Mouse (Mus musculus) intestine, embryonic 14.5 days (tissue): ENCODE data around the gene Osbpl5. TPM values are rescaled to one million over a fixed set of nuclear protein-coding genes. Genes with fewer than 3 reads are reported as not detected.
A peak's percentile ranks its signal among the peaks of the same experiment; 100 is the strongest.

Experiments
- ATAC-seq: fragments of 200-750 bp; cut with Nextera tagmentation; replicated peaks from 2 replicates; pipeline ENCODE4 v1.8.0; 2017; ENCODE audit warnings: low read depth, moderate number of reproducible peaks, moderate TSS enrichment, moderate library complexity; ENCODE audit not compliant: low FRiP score, low TSS enrichment
- DNase-seq: peaks from one replicate; pipeline ENCODE4 v3.0.0-alpha.2; 2018; ENCODE audit warnings: low spot score
- H3K27ac ChIP-seq: fragments of 300-500 bp; sonication (generic); 2 replicates; pipeline ENCODE4 v1.5.1; 2014; ENCODE audit warnings: low read depth, mild to moderate bottlenecking, control low read depth
- H3K27me3 ChIP-seq: fragments of 300-500 bp; sonication (generic); replicated peaks from 2 replicates; pipeline ENCODE4 v1.6.1; 2014; ENCODE audit warnings: low read length, control low read depth; ENCODE audit not compliant: control insufficient read depth, insufficient read depth
- H3K36me3 ChIP-seq: fragments of 300-500 bp; sonication (generic); 2 replicates; pipeline ENCODE4 v1.6.1; 2014; ENCODE audit warnings: low read length, control low read depth; ENCODE audit not compliant: control insufficient read depth, insufficient read depth
- H3K4me1 ChIP-seq: fragments of 300-500 bp; sonication (generic); replicated peaks from 2 replicates; pipeline ENCODE4 v1.6.1; 2014; ENCODE audit warnings: low read length, control low read depth, mixed read lengths; ENCODE audit not compliant: control insufficient read depth, insufficient read depth
- H3K4me2 ChIP-seq: fragments of 300-500 bp; sonication (generic); 2 replicates; pipeline ENCODE4 v1.6.1; 2014; ENCODE audit warnings: low read length
- H3K4me3 ChIP-seq: fragments of 300-500 bp; sonication (generic); 2 replicates; pipeline ENCODE4 v1.5.1; 2014; ENCODE audit warnings: low read depth, low read length, control low read depth, mixed read lengths
- H3K9ac ChIP-seq: fragments of 300-500 bp; sonication (generic); 2 replicates; pipeline ENCODE4 v1.6.1; 2014; ENCODE audit warnings: mild to moderate bottlenecking, low read length
- H3K9me3 ChIP-seq: fragments of 300-500 bp; sonication (generic); 2 replicates; pipeline ENCODE4 v1.6.1; 2016; ENCODE audit warnings: low read length, control low read depth; ENCODE audit not compliant: control insufficient read depth
- WGBS: fragments of 180-500 bp; shearing (Covaris S2); extraction: QIAGEN DNeasy Blood & Tissue Kit; methylation state at CpG from one replicate; pipeline ENCODE4 v1.1.7; 2014; 5-methylcytosine and 5-hydroxymethylcytosine counted together
- polyA plus RNA-seq: library from polyadenylated mRNA; unstranded; fragments of >200 nt; fragmentation: Nextera tagmentation; extraction: Ambion mirVana; gene quantifications from 2 replicates; pipeline ENCODE4 v1.2.1, GENCODE M21; 2014

Gene Osbpl5
- 34.9 and 39.7 TPM in 2 replicates for polyA plus RNA-seq

DNA sequence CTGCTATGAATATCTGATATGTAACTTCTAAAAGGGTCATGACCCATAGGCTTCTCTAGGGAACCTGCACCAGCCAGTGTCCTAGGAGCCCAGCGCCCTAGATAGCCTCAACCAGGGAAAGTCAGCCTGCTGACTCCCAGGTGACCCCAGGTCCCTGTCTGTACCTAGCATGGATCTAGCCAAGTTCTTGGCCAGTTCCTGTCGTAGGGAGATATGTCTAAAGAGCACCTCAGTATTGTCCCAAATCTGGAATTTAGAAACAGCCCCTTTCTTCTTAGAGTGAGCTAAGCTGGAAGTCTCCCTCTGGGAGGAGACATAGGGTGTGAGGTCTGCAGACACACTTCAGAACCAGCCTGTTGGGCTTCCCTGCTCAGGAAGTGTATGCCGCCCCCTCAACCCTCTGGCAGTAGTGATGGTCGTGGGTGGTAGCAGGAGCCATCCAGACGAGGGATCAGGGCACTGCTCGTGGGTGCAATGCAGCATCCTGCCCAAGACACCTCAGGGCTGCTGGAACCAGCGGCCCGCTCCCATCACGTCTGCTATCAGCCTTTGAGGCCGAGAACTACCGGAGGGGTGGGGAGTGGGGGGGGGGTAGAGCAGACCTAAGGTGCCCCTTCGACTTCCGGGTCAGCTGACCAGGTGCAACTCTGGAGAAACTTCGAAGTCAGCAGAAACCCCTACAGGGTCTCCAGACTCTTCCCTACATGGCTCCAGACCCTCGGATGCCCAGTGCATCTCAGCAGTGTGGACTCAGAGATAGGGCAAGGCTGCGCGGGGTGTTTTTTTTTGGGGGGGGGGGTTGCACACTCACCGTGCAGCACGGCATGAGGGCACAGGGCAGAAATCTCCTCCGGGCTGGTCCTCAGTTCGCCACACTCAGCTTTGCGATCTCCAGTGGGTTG is at the start of gene Osbpl5:
Gene Osbpl5 (minus strand): TSS at position 861 of the 902 bp plus-strand sequence.
- H3K9me3 ChIP-seq: no peaks in the 10 kb centered on the region
- H3K9ac ChIP-seq: no peak within 1 kb of the TSS; the same call in 1 of the 2 replicates
- peak within 1 kb of the TSS; percentile 38 for H3K4me3 ChIP-seq
- DNase-seq: no peak
- WGBS: 25% methylated on average over 21 of the region's 22 CpGs
- H3K36me3 ChIP-seq: no peaks in the 10 kb centered on the region
- ATAC-seq: peak; percentile 30; the same call in 1 of the 2 replicates
- 0 out of 2 replicates have a peak, but pooled peaks cover 3% of the 10 kb centered on the region for H3K4me1 ChIP-seq
- peaks cover 12% of the 10 kb centered on the region; the same call in 1 of the 2 replicates for H3K27me3 ChIP-seq
- peak within 1 kb of the TSS; percentile 85 for H3K4me2 ChIP-seq
- no peak within 1 kb of the TSS for H3K27ac ChIP-seq

DNA sequence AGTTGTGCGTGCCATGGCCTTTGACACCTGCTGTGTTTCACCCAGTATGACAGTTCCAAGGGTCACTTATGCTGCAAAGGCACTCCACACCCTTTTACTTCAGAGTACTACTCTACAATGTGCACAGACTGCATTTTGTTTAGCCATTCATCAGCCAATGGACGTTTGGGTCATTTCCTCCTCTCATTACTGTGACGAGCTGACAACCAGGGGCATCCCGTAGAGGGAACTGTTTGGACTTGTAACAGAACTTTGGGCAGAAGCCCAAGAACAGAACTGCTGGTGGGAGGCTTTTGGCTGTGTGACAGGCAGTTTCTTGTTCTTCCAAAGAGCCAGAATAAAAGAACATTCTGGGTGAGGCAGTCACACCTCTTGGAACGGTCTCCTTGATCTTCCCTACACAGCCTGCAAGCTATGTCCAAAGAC is 48.4 kb upstream of the Osbpl5 start:
- Histone ChIP-seq H3K4me2 (no peak overlapping the region), H3K36me3 (peaks cover 70% of the 10 kb centered on the region), H3K9ac (no peak overlapping the region), H3K4me1 (no peaks in the 10 kb centered on the region), H3K9me3 (no peaks in the 10 kb centered on the region), H3K4me3 (no peak overlapping the region), H3K27me3 (no peaks in the 10 kb centered on the region), H3K27ac (no peak overlapping the region)
- WGBS: 52% methylated on average over 5 of the region's 5 CpGs
- DNase-seq: no peak
- ATAC-seq: no peak

DNA sequence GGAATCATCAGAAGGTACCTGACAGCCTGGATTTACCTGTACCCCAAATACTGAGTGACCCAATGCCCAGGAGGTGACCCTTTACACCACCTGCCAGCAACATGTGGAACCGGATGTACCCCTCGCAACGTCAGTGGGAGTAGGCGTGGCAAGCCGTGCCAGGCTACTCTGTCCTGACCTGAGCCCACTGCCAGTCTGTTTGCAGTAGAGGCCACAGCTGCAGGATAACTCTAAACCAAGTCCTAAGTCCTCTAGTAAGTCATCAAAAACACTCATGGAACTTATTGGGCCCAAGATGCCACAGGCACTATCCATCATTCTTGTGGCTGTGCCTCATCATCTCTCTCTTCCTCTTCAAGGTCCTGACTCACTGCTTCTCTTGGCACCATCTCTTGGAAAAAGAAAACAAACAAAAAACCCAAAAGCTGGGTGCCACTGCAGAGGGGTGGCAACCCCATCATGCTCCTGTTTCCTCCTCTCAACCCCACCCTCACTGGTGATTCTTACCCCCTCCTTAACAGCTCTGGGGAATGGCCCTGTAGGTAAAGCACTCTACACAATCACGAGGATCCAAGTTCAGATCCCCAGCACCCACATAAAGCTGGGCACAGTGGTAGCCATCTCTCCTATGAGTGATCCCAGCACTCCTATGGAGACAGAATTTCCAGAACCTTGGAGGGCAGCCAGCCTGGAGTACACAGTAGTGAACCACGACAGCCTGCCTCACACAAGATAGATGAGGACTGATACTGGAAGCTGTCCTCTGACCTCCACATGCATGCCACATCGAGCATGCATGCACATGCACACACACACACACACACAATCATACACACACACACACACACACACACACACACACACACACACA is 44.6 kb upstream of the Osbpl5 start:
- Histone ChIP-seq H3K27me3 (no peaks in the 10 kb centered on the region), H3K4me3 (no peak overlapping the region), H3K9me3 (no peaks in the 10 kb centered on the region), H3K9ac (no peak overlapping the region), H3K27ac (no peak overlapping the region), H3K4me1 (no peaks in the 10 kb centered on the region), H3K4me2 (no peak overlapping the region), H3K36me3 (peaks cover 80% of the 10 kb centered on the region)
- WGBS: 84% methylated on average over 8 of the region's 8 CpGs
- no peak for DNase-seq
- no peak for ATAC-seq

DNA sequence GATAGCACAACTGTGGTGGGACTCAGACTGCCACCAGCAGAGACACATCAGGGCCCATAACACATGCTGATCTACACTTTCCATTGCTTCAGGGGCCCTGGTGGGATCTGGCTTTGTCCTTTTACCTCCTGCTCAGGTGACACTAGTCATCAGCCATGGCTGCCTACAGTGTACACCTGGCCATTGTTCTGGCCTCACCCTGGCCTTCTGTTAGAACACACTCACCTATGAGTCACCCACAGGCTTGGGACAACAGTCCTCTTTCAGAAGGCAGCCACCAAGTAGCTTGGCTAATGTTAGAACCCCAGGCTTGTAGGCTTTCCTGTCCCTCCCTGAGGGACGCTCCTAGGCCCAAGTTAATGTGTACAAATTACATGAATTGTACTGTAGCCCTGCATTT is 44.0 kb upstream of the Osbpl5 start:
- Histone ChIP-seq H3K27ac (no peak overlapping the region), H3K27me3 (no peaks in the 10 kb centered on the region), H3K36me3 (peaks cover 81% of the 10 kb centered on the region), H3K4me3 (no peak overlapping the region), H3K4me2 (no peak overlapping the region), H3K9me3 (no peaks in the 10 kb centered on the region), H3K9ac (no peak overlapping the region), H3K4me1 (no peaks in the 10 kb centered on the region)
- WGBS: 85% methylated on average over 1 of the region's 1 CpGs
- DNase-seq (no peak), ATAC-seq (no peak)

DNA sequence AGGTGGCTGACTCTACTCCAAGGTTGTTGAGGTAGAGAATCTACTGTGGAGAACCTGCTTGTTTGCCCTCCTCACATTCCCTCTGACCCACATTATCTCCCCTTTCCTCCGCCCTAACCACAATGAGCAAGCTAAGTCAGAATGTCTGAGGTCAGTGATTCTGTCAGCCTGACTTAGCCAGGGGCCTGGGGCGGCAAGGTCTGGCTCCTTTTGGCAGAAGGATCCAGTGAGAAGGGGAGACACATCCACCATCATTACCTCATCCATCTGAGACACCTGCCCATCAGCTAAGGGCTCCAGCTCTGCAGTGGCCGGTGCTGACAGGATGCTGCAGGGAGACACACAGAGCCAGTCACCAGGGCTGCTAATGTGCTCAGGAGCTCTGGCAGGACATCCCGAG is 42.0 kb upstream of the Osbpl5 start:
- H3K9ac ChIP-seq: no peak overlapping the region

DNA sequence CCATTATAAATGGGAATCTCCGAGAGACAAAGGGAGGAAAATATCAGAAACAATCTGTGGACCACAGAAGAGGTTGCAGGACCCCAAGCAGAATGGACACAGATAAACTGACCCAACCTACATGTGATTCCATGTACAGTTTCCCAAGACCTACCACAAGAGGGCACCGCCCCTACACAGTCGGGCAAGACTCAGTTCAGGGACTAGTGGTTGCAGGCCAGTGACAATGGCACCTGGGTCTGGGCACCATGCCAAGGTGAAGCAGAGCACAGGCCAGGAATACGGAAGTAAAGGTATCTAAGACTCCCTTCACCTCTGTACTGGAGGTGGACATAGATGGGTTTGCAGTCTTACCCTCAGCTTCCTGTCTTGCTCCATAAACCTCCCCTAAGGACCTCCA is 36.3 kb upstream of the Osbpl5 start:
- H3K9ac ChIP-seq: no peak overlapping the region
- 0 out of 2 replicates have a peak, but pooled peaks cover 2% of the 10 kb centered on the region for H3K9me3 ChIP-seq
- WGBS: 60% methylated on average over 4 of the region's 4 CpGs
- H3K4me1 ChIP-seq: no peaks in the 10 kb centered on the region
- no peak overlapping the region for H3K4me2 ChIP-seq
- H3K36me3 ChIP-seq: peaks cover 30% of the 10 kb centered on the region
- H3K27ac ChIP-seq: no peak overlapping the region
- H3K4me3 ChIP-seq: no peak overlapping the region
- ATAC-seq (0 out of 2 replicates have a peak, but pooled peaks have one; percentile 43), DNase-seq (no peak)
- no peaks in the 10 kb centered on the region for H3K27me3 ChIP-seq

More for the DNA sequence above, 42.0 kb upstream of the Osbpl5 start:
- Histone ChIP-seq H3K4me2 (no peak overlapping the region), H3K4me3 (no peak overlapping the region), H3K36me3 (peaks cover 83% of the 10 kb centered on the region), H3K9me3 (no peaks in the 10 kb centered on the region), H3K27ac (no peak overlapping the region), H3K27me3 (no peaks in the 10 kb centered on the region), H3K4me1 (no peaks in the 10 kb centered on the region)
- DNase-seq: no peak
- 92% methylated on average over 4 of the region's 4 CpGs for WGBS
- ATAC-seq: no peak

DNA sequence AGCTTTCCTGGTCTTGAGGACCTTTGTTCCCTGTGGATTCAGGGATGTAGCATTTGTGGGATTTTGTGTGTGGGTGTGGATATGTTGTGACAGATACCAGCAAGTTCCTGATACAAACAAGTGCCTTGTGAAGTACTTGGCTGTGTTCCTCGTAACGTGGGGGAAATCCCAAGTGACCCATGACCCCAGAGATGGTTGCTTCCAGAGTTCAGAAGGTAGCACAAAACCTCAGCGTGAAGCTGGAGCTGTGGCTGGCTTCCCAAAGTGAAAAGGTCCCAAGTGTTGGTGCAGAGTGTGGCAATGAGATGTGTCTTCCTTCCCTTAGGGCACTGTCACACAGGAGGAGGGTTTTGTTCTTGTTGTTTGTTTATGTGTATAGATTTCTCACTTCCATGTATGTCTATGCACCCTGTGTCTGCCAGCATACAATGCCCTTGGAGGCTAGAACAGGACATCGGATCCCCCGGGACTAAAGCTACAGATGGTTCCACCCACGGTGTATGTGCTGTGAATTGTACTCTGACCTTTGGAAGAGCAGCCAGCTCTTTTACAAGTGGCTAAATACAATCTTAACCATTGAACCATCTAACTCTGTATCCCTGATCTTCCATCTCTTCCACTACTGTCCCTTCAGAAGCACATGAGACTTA is 35.7 kb upstream of the Osbpl5 start:
- ATAC-seq: no peak
- DNase-seq: no peak
- H3K27me3 ChIP-seq: no peaks in the 10 kb centered on the region
- H3K4me3 ChIP-seq: no peak overlapping the region
- no peak overlapping the region for H3K4me2 ChIP-seq
- WGBS: 73% methylated on average over 6 of the region's 6 CpGs
- H3K9me3 ChIP-seq: 0 out of 2 replicates have a peak, but pooled peaks cover 2% of the 10 kb centered on the region
- H3K27ac ChIP-seq: no peak overlapping the region
- no peak overlapping the region for H3K9ac ChIP-seq
- peaks cover 24% of the 10 kb centered on the region for H3K36me3 ChIP-seq
- no peaks in the 10 kb centered on the region for H3K4me1 ChIP-seq
